Mouse (Mus musculus) thymus, adult 2 months (tissue): ENCODE results near the gene 1700010I14Rik. TPM values are rescaled to one million over a fixed set of nuclear protein-coding genes. Genes with fewer than 3 reads are reported as not detected.

Experiments
- DNase-seq: peaks from one replicate; pipeline ENCODE4 v3.0.0; 2021
- H3K27ac ChIP-seq: fragments of 200-500 bp; 2 replicates; pipeline ENCODE4 v1.5.1; 2012; ENCODE audit warnings: low read length, control low read depth; ENCODE audit not compliant: control insufficient read depth, insufficient read depth
- H3K27me3 ChIP-seq: fragments of 200-500 bp; 2 replicates; pipeline ENCODE4 v1.6.1; 2012; ENCODE audit warnings: mild to moderate bottlenecking, low read length, moderate library complexity, mixed read lengths; ENCODE audit not compliant: control insufficient read depth, insufficient read depth
- H3K36me3 ChIP-seq: fragments of 200-500 bp; 2 replicates; pipeline ENCODE4 v1.6.1; 2012; ENCODE audit warnings: mild to moderate bottlenecking, low read length, moderate library complexity; ENCODE audit not compliant: control insufficient read depth, insufficient read depth
- H3K4me1 ChIP-seq: fragments of 200-500 bp; replicated peaks from 2 replicates; pipeline ENCODE4 v1.6.1; 2012; ENCODE audit warnings: low read length; ENCODE audit not compliant: control insufficient read depth, insufficient read depth
- H3K4me3 ChIP-seq: fragments of 200-500 bp; 2 replicates; pipeline ENCODE4 v1.5.1; 2012; ENCODE audit warnings: mild to moderate bottlenecking, low read length, control low read depth, moderate library complexity; ENCODE audit not compliant: control insufficient read depth, insufficient read depth
- CTCF ChIP-seq: fragments of 200-500 bp; IDR thresholded peaks from 2 replicates; pipeline ENCODE4 v1.5.1; 2012; ENCODE audit warnings: mild to moderate bottlenecking, control low read depth, low read length, moderate library complexity, borderline replicate concordance; ENCODE audit not compliant: control insufficient read depth, poor library complexity, insufficient read depth; ENCODE audit errors: extremely low read depth
- POLR2A ChIP-seq: fragments of 200-500 bp; IDR thresholded peaks from 2 replicates; pipeline ENCODE4 v1.6.1; 2012; ENCODE audit warnings: mild to moderate bottlenecking, low read length, control low read depth, moderate library complexity; ENCODE audit not compliant: control insufficient read depth, poor library complexity, insufficient read depth; ENCODE audit errors: extremely low read depth
- WGBS: fragments of 180-500 bp; shearing (Covaris S2); methylation state at CpG from one replicate; pipeline ENCODE4 v1.1.7; 2018; 5-methylcytosine and 5-hydroxymethylcytosine counted together
- polyA plus RNA-seq: library from polyadenylated mRNA; depleted of rRNA; stranded (reverse); fragments of >200 nt; gene quantifications from 2 replicates; pipeline ENCODE4 v1.2.3, GENCODE M21; 2012

1700010I14Rik gene
- polyA plus RNA-seq, 1 experiment, result 2.4 TPM

GRCm38 (mm10) chr17:8972152-8972854 lies 15.8 kb upstream of the 1700010I14Rik start:
- TF ChIP-seq POLR2A (no peak), CTCF (no peak)
- H3K4me3 ChIP-seq, result no peak overlapping the region
- H3K4me1 ChIP-seq, result no peaks in the 10 kb centered on the region
- no peak for DNase-seq
- H3K27me3 ChIP-seq, result no peaks in the 10 kb centered on the region
- H3K36me3 ChIP-seq, result no peaks in the 10 kb centered on the region
- WGBS, result 84% methylated on average over 12 of the region's 12 CpGs
- no peak overlapping the region for H3K27ac ChIP-seq

- H3K27ac ChIP-seq, result no peak overlapping the region
- WGBS, result 38% methylated on average over 5 of the region's 5 CpGs
These were observed 14.8 kb upstream of the 1700010I14Rik start for GRCm38 (mm10) chr17:8973331-8973730.

GRCm38 (mm10) chr17:8974423-8974822 lies 13.7 kb upstream of the 1700010I14Rik start:
- Histone ChIP-seq H3K4me1 (no peaks in the 10 kb centered on the region), H3K27me3 (no peaks in the 10 kb centered on the region), H3K4me3 (no peak overlapping the region), H3K36me3 (no peaks in the 10 kb centered on the region), H3K27ac (no peak overlapping the region)
- 79% methylated on average over 7 of the region's 7 CpGs for WGBS
- DNase-seq, result no peak
- TF ChIP-seq POLR2A (no peak), CTCF (no peak)

More at GRCm38 (mm10) chr17:8973331-8973730, 14.8 kb upstream of the 1700010I14Rik start:
- DNase-seq, result no peak
- Histone ChIP-seq H3K4me3 (no peak overlapping the region), H3K4me1 (no peaks in the 10 kb centered on the region), H3K27me3 (no peaks in the 10 kb centered on the region), H3K36me3 (no peaks in the 10 kb centered on the region)
- TF ChIP-seq POLR2A (no peak), CTCF (no peak)

GRCm38 (mm10) chr17:8974823-8975397 lies 13.2 kb upstream of the 1700010I14Rik start:
- Histone ChIP-seq H3K27me3 (no peaks in the 10 kb centered on the region), H3K36me3 (no peaks in the 10 kb centered on the region), H3K27ac (no peak overlapping the region), H3K4me3 (no peak overlapping the region), H3K4me1 (no peaks in the 10 kb centered on the region)
- DNase-seq, result no peak
- 91% methylated on average over 6 of the region's 6 CpGs for WGBS
- no peak for TF ChIP-seq CTCF
- no peak for TF ChIP-seq POLR2A

- Histone ChIP-seq H3K27ac (no peak overlapping the region), H3K27me3 (no peaks in the 10 kb centered on the region), H3K4me1 (no peaks in the 10 kb centered on the region), H3K36me3 (no peaks in the 10 kb centered on the region), H3K4me3 (no peak overlapping the region)
- TF ChIP-seq CTCF, result no peak
- no peak for DNase-seq
- WGBS, result 92% methylated on average over 6 of the region's 6 CpGs
These were observed 11.4 kb upstream of the 1700010I14Rik start for GRCm38 (mm10) chr17:8976745-8977144.

GRCm38 (mm10) chr17:8977271-8977670 lies 10.9 kb upstream of the 1700010I14Rik start:
- Histone ChIP-seq H3K27me3 (no peaks in the 10 kb centered on the region), H3K4me3 (no peak overlapping the region), H3K36me3 (no peaks in the 10 kb centered on the region), H3K4me1 (no peaks in the 10 kb centered on the region), H3K27ac (no peak overlapping the region)
- no peak for TF ChIP-seq CTCF
- no peak for TF ChIP-seq POLR2A
- DNase-seq, result no peak
- 77% methylated on average over 2 of the region's 2 CpGs for WGBS
